Mouse (Mus musculus) heart, postnatal 0 days (tissue): ENCODE measurements at regions not wholly inside any gene's neighbourhood (a gene's known extent, or its start where the extent isn't known, plus 50 kb on each side); places are given as distances from the start of the nearest gene placed in this dataset.

ENCODE experiments used
- CTCF ChIP-seq: IDR thresholded peaks from 2 replicates; pipeline ENCODE4 v1.5.1; 2016; ENCODE audit warnings: antibody characterized with exemption, control low read depth, low read depth
- EP300 ChIP-seq: IDR thresholded peaks from 2 replicates; pipeline ENCODE4 v1.6.1; 2016; ENCODE audit warnings: antibody characterized with exemption, low read depth

GRCm38 (mm10) chr14:120855181-120855580 lies 55.8 kb upstream of the Ipo5 start:
- no peak for TF ChIP-seq CTCF
- no peak for TF ChIP-seq EP300
